Mouse (Mus musculus) embryonic facial prominence, embryonic 10.5 days (tissue): Measurements from ENCODE around the gene Snx27. TPM values are rescaled to one million over a fixed set of nuclear protein-coding genes. Genes with fewer than 3 reads are reported as not detected.

Source experiments
- DNase-seq: peaks from one replicate; pipeline ENCODE4 v3.0.0-alpha.2; 2017; ENCODE audit warnings: low spot score
- H3K27ac ChIP-seq: fragments of 300-500 bp; sonication (generic); replicated peaks from 2 replicates; pipeline ENCODE4 v1.5.1; 2016; ENCODE audit warnings: mild to moderate bottlenecking
- H3K27me3 ChIP-seq: fragments of 300-500 bp; sonication (generic); replicated peaks from 2 replicates; pipeline ENCODE4 v1.6.1; 2016; ENCODE audit warnings: low read depth, mild to moderate bottlenecking; ENCODE audit not compliant: poor library complexity, severe bottlenecking
- H3K36me3 ChIP-seq: fragments of 300-500 bp; sonication (generic); replicated peaks from 2 replicates; pipeline ENCODE4 v1.6.1; 2016; ENCODE audit warnings: mild to moderate bottlenecking, moderate library complexity
- H3K4me1 ChIP-seq: fragments of 300-500 bp; sonication (generic); 2 replicates; pipeline ENCODE4 v1.6.1; 2016
- H3K4me3 ChIP-seq: fragments of 300-500 bp; sonication (generic); 2 replicates; pipeline ENCODE4 v1.5.1; 2016; ENCODE audit warnings: mild to moderate bottlenecking, moderate library complexity
- H3K9me3 ChIP-seq: fragments of 300-500 bp; sonication (generic); 2 replicates; pipeline ENCODE4 v1.6.1; 2016; ENCODE audit warnings: mild to moderate bottlenecking
- WGBS: fragments of 180-500 bp; shearing (Covaris S2); methylation state at CpG from one replicate; pipeline ENCODE4 v1.1.7; 2016; 5-methylcytosine and 5-hydroxymethylcytosine counted together
- polyA plus RNA-seq: library from polyadenylated mRNA; unstranded; fragments of >200 nt; fragmentation: Nextera tagmentation; extraction: Ambion mirVana; gene quantifications from 2 replicates; pipeline ENCODE4 v1.2.1, GENCODE M21; 2016

Gene Snx27
- polyA plus RNA-seq, 1 experiment from 2014 or later: 39.3 TPM

GRCm38 (mm10) chr3:94482764-94483385 lies 99.6 kb downstream of the Snx27 start:
- H3K4me3 ChIP-seq: no peak overlapping the region
- peaks cover 4% of the 10 kb centered on the region for H3K36me3 ChIP-seq
- no peak overlapping the region for H3K27ac ChIP-seq
- no peaks in the 10 kb centered on the region for H3K9me3 ChIP-seq
- H3K4me1 ChIP-seq: peaks cover 68% of the 10 kb centered on the region
- WGBS: 81% methylated on average over 17 of the region's 17 CpGs
- H3K27me3 ChIP-seq: peaks cover 39% of the 10 kb centered on the region
- DNase-seq: no peak

DNA sequence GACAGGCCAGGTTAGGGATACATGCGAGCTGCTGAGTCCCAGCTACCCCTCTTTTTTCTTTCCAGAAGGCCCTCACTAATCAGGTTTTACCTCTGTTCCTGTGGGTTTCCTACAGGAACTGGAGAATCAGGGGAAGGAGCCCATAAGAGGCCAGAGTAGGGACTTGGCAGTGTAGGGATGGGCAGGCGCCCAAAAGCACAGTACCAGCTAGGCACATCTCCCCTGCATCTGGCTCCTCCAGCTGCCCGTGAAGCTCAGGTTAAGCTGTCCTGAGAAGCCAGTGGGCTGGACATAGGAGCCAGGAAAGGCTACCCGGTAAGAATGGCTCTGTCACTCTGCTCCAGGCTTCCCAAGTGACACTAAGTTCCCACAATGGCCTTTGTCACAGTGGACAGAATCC lies 101.1 kb downstream of the Snx27 start:
- H3K4me3 ChIP-seq: no peak overlapping the region
- H3K9me3 ChIP-seq: no peaks in the 10 kb centered on the region
- H3K36me3 ChIP-seq: no peaks in the 10 kb centered on the region
- no peak for DNase-seq
- H3K4me1 ChIP-seq: peaks cover 72% of the 10 kb centered on the region
- H3K27ac ChIP-seq: no peak overlapping the region
- peaks cover 39% of the 10 kb centered on the region for H3K27me3 ChIP-seq
- WGBS: 61% methylated on average over 4 of the region's 4 CpGs

- Histone ChIP-seq H3K27me3 (peaks cover 39% of the 10 kb centered on the region), H3K4me1 (peaks cover 72% of the 10 kb centered on the region), H3K4me3 (peak within 1 kb of the TSS; percentile 55), H3K36me3 (no peaks in the 10 kb centered on the region), H3K9me3 (no peaks in the 10 kb centered on the region), H3K27ac (peak within 1 kb of the TSS; percentile 73; the same call in 1 of the 2 replicates)
- DNase-seq: no peak
- 10% methylated on average over 16 of the region's 16 CpGs for WGBS
These were observed 102.1 kb downstream of the Snx27 start, which contains the start of gene Riiad1 for GRCm38 (mm10) chr3:94480291-94480884. Gene Riiad1, minus strand, starts transcription at chr3:94480341.

DNA sequence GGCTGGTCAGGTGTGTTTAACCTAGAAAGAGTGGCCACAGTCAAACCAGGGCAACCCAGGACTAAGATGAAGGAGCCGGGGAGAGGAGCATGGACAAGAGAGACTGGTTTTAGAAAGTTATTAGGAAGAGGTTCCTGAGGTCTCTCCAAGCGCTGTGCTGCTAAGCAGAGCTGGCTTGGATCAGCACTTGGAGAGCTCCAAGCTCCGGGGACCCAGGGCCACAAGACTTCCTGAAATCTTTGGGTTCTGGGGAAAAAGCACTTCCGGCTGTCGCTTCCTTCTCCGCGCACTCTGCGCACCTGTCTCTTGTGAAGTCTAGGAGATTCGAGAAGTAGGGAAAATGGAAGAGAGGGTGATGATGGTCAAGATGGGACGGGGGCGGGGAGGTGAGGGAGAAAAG lies 103.0 kb downstream of the Snx27 start:
- Histone ChIP-seq H3K27ac (0 out of 2 replicates have a peak overlapping the region, but pooled peaks have one; percentile 73), H3K9me3 (no peaks in the 10 kb centered on the region), H3K36me3 (no peaks in the 10 kb centered on the region), H3K4me1 (peaks cover 64% of the 10 kb centered on the region), H3K27me3 (peaks cover 39% of the 10 kb centered on the region), H3K4me3 (peak overlapping the region; percentile 55)
- WGBS: 4% methylated on average over 11 of the region's 11 CpGs
- DNase-seq: peak; percentile 60

DNA sequence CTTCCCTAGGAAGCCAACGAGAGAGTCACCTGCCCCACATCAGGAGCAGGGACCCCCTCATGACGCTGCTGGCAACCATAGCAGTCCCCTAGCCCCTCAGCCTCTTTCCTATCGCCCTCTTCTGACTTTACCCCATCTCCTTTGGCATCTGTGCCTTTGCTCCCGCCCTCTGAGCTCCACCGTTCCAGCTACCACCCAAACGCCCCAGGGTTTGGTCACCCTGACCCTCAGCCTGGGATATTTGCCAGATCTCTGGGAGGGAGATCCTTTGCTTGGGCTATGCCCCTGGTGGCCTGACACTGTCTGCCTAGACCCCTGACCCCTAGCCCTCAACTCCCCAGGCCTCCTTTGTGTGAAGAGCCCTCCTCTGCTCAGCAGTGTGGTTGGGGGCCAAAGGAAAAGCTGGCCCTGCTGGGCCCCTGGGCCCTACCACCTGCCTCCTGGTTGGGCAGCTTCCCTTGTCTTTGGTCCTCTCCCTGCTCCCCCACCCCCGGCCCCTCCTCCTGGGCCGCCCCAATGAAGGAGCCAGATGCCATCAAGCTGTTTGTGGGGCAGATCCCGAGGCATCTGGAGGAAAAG lies 103.8 kb downstream of the Snx27 start:
- peaks cover 39% of the 10 kb centered on the region for H3K27me3 ChIP-seq
- H3K27ac ChIP-seq: peak overlapping the region; percentile 73
- no peaks in the 10 kb centered on the region for H3K36me3 ChIP-seq
- DNase-seq: no peak
- peak overlapping the region; percentile 55 for H3K4me3 ChIP-seq
- WGBS: 7% methylated on average over 9 of the region's 9 CpGs
- peaks cover 55% of the 10 kb centered on the region for H3K4me1 ChIP-seq
- no peaks in the 10 kb centered on the region for H3K9me3 ChIP-seq

GRCm38 (mm10) chr3:94477981-94478422 lies 104.5 kb downstream of the Snx27 start, which contains the start of gene Celf3:
Gene Celf3, plus strand, starts transcription at chr3:94478295.
- no peaks in the 10 kb centered on the region for H3K9me3 ChIP-seq
- peak within 1 kb of the TSS; percentile 73 for H3K27ac ChIP-seq

DNA sequence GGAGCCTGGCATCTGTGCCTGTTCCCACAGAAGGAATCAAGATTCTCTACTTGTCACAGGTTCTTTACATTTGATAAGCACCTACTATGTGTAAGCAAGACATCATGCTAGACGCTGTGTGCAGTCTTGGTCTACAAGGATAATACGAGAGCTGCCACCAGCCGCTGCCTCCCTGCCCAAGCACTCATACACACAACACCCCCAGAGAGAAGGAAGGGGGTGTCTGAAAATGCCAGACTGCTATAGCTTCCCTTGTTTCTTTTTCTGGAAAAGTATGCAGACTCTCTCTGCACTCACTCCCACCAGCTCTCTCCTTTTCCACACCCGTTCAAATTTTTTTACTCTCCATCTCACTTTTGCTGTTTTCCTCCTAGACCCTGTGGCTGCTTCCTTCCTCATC lies 105.1 kb downstream of the Snx27 start:
- Histone ChIP-seq H3K27me3 (peaks cover 39% of the 10 kb centered on the region), H3K4me1 (peaks cover 54% of the 10 kb centered on the region), H3K27ac (0 out of 2 replicates have a peak overlapping the region, but pooled peaks have one; percentile 73), H3K9me3 (no peaks in the 10 kb centered on the region), H3K36me3 (no peaks in the 10 kb centered on the region), H3K4me3 (peak overlapping the region; percentile 55)
- 63% methylated on average over 4 of the region's 4 CpGs for WGBS
- no peak for DNase-seq

More at GRCm38 (mm10) chr3:94477981-94478422, 104.5 kb downstream of the Snx27 start, which contains the start of gene Celf3:
- H3K36me3 ChIP-seq: no peaks in the 10 kb centered on the region
- 3% methylated on average over 14 of the region's 14 CpGs for WGBS
- H3K27me3 ChIP-seq: peaks cover 39% of the 10 kb centered on the region
- H3K4me3 ChIP-seq: peak within 1 kb of the TSS; percentile 55
- H3K4me1 ChIP-seq: peaks cover 52% of the 10 kb centered on the region
- DNase-seq: peak; percentile 66

GRCm38 (mm10) chr3:94476301-94477035 lies 106.0 kb downstream of the Snx27 start:
- no peaks in the 10 kb centered on the region for H3K36me3 ChIP-seq
- H3K4me3 ChIP-seq: no peak overlapping the region
- peaks cover 52% of the 10 kb centered on the region for H3K4me1 ChIP-seq
- no peaks in the 10 kb centered on the region for H3K9me3 ChIP-seq
- 76% methylated on average over 8 of the region's 8 CpGs for WGBS
- H3K27me3 ChIP-seq: peaks cover 36% of the 10 kb centered on the region
- no peak overlapping the region for H3K27ac ChIP-seq
- DNase-seq: no peak

DNA sequence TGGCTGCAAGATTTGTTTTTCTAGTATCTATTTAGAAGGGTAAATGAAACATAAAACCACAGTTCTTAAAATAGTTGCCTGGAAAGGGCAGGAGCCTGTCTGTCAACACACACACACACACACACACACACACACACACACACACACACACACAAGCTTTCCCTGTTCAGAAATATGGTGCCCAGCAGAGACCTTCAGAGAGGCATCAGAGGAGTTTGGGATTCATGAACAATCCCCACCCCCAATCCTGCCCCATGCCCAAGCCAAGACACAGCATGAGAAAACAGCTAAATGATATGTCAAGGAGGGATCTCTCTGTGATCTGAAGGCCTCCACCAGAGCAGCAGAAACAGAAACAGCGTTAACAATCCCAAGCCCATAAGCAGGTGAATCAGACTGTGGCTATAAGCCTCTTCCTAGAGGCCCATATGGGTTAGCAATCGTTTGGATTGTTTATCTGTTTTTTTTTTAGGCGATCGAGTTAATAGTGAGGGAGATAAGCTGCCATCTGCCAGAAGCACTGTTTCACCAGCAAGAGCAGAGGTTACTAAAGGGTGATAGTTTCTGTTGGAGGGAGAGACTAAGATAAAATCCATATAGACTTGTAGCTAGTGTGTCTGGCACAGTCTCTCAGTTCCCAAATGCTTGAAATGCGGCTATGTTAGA lies 108.8 kb downstream of the Snx27 start:
- DNase-seq: no peak
- 84% methylated on average over 5 of the region's 5 CpGs for WGBS
- no peaks in the 10 kb centered on the region for H3K36me3 ChIP-seq
- no peak overlapping the region for H3K4me3 ChIP-seq
- H3K27me3 ChIP-seq: peaks cover 8% of the 10 kb centered on the region
- no peaks in the 10 kb centered on the region for H3K9me3 ChIP-seq
- H3K4me1 ChIP-seq: peaks cover 33% of the 10 kb centered on the region
- H3K27ac ChIP-seq: no peak overlapping the region

GRCm38 (mm10) chr3:94473115-94473505 lies 109.4 kb downstream of the Snx27 start:
- Histone ChIP-seq H3K9me3 (no peaks in the 10 kb centered on the region), H3K4me1 (peaks cover 27% of the 10 kb centered on the region), H3K4me3 (peak overlapping the region; percentile 42), H3K27ac (no peak overlapping the region), H3K27me3 (peaks cover 2% of the 10 kb centered on the region), H3K36me3 (no peaks in the 10 kb centered on the region)
- 54% methylated on average over 10 of the region's 10 CpGs for WGBS
- DNase-seq: no peak

GRCm38 (mm10) chr3:94472447-94473114 lies 109.9 kb downstream of the Snx27 start:
- DNase-seq: peak; percentile 86
- Histone ChIP-seq H3K27ac (no peak overlapping the region), H3K36me3 (no peaks in the 10 kb centered on the region), H3K9me3 (no peaks in the 10 kb centered on the region), H3K4me3 (peak overlapping the region; percentile 42), H3K27me3 (no peaks in the 10 kb centered on the region; the same call in 1 of the 2 replicates), H3K4me1 (peaks cover 21% of the 10 kb centered on the region)
- 11% methylated on average over 28 of the region's 28 CpGs for WGBS
